Mouse (Mus musculus) kidney, adult 2 months (tissue): ENCODE data around the gene Bcas3.

Experiments
- CTCF ChIP-seq: fragments of 200-500 bp; conservative IDR thresholded peaks from 2 replicates; pipeline ENCODE4 v1.5.1; 2011; ENCODE audit warnings: low read depth, mild to moderate bottlenecking, control low read depth, low read length, moderate library complexity, mixed read lengths; ENCODE audit not compliant: insufficient read depth, insufficient read length
- POLR2A ChIP-seq: fragments of 200-500 bp; IDR thresholded peaks from one replicate; pipeline ENCODE4 v1.6.1; 2011; ENCODE audit warnings: low read depth, low read length, control low read depth

DNA sequence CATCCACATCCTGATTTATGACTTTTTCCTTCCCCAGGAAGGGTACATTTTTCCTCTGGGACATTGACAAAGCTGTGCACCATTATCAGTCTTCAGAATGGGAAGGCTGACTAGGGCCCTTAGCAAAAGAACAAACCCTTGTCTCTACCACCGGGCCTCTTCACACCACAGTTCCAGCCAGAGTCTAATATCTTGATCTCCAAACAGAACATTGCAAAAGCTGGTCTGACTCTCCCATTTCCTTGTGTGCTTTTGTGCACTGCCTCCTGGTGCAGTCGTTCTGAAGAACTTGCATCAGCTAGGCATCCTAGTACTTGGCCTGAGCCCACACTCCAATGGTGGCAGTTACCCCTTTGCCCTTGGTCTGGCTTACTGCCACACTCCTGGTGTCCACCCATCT, 425.0 kb downstream of the Bcas3 start:
- TF ChIP-seq POLR2A (no peak), CTCF (no peak)
